Mouse (Mus musculus) hindbrain, postnatal 0 days (tissue): ENCODE measurements around the gene Lamb3. TPM values are rescaled to one million over a fixed set of nuclear protein-coding genes. Genes with fewer than 3 reads are reported as not detected.

ENCODE experiments used
- ATAC-seq: fragments of 200-750 bp; cut with Nextera tagmentation; 2 replicates; pipeline ENCODE4 v1.8.0; 2017; ENCODE audit warnings: mild to moderate bottlenecking, moderate TSS enrichment, moderate library complexity
- DNase-seq: peaks from one replicate; pipeline ENCODE4 v3.0.0-alpha.2; 2015; ENCODE audit warnings: low spot score
- H3K27ac ChIP-seq: fragments of 300-500 bp; sonication (generic); 2 replicates; pipeline ENCODE4 v1.5.1; 2014; ENCODE audit warnings: mild to moderate bottlenecking
- H3K27me3 ChIP-seq: fragments of 300-500 bp; sonication (generic); 2 replicates; pipeline ENCODE4 v1.6.1; 2014; ENCODE audit warnings: low read length, mixed read lengths; ENCODE audit not compliant: insufficient read depth
- H3K36me3 ChIP-seq: fragments of 300-500 bp; sonication (generic); 2 replicates; pipeline ENCODE4 v1.6.1; 2014; ENCODE audit warnings: low read length, mixed read lengths; ENCODE audit not compliant: insufficient read depth
- H3K4me1 ChIP-seq: fragments of 300-500 bp; sonication (generic); 2 replicates; pipeline ENCODE4 v1.6.1; 2014; ENCODE audit warnings: antibody characterized with exemption, low read length, mixed read lengths; ENCODE audit not compliant: insufficient read depth
- H3K4me2 ChIP-seq: fragments of 300-500 bp; sonication (generic); 2 replicates; pipeline ENCODE4 v1.6.1; 2014; ENCODE audit warnings: low read depth, mild to moderate bottlenecking, low read length, moderate library complexity, mixed read lengths
- H3K4me3 ChIP-seq: fragments of 300-500 bp; sonication (generic); 2 replicates; pipeline ENCODE4 v1.5.1; 2014; ENCODE audit warnings: low read length
- H3K9ac ChIP-seq: fragments of 300-500 bp; sonication (generic); replicated peaks from 2 replicates; pipeline ENCODE4 v1.6.1; 2014; ENCODE audit warnings: mild to moderate bottlenecking, low read length, moderate library complexity, mixed read lengths
- H3K9me3 ChIP-seq: fragments of 300-500 bp; sonication (generic); 2 replicates; pipeline ENCODE4 v1.6.1; 2016; ENCODE audit warnings: low read length, mixed read lengths
- CTCF ChIP-seq: IDR thresholded peaks from 2 replicates; pipeline ENCODE4 v1.5.1; 2016; ENCODE audit warnings: antibody characterized with exemption, control low read depth, low read depth
- WGBS: fragments of 180-500 bp; shearing (Covaris S2); extraction: QIAGEN DNeasy Blood & Tissue Kit; methylation state at CpG from one replicate; pipeline ENCODE4 v1.1.7; 2014; 5-methylcytosine and 5-hydroxymethylcytosine counted together
- polyA plus RNA-seq: library from polyadenylated mRNA; unstranded; fragments of >200 nt; fragmentation: Nextera tagmentation; extraction: Ambion mirVana; gene quantifications from 2 replicates; pipeline ENCODE4 v1.2.1, GENCODE M21; 2015
- total RNA-seq: library from RNA; depleted of rRNA; stranded (reverse); fragments of >200 nt; gene quantifications from 2 replicates; pipeline ENCODE4 v1.2.3, GENCODE M21; 2014

Lamb3 gene
- total and polyA plus RNA-seq, 2 experiments from 2014 or later: 0.36 to 1.3 TPM

- WGBS: 63% methylated on average over 4 of the region's 4 CpGs
- no peak for TF ChIP-seq CTCF
These were observed 136.4 kb downstream of the Lamb3 start for GRCm38 (mm10) chr1:193343853-193344252.

DNA sequence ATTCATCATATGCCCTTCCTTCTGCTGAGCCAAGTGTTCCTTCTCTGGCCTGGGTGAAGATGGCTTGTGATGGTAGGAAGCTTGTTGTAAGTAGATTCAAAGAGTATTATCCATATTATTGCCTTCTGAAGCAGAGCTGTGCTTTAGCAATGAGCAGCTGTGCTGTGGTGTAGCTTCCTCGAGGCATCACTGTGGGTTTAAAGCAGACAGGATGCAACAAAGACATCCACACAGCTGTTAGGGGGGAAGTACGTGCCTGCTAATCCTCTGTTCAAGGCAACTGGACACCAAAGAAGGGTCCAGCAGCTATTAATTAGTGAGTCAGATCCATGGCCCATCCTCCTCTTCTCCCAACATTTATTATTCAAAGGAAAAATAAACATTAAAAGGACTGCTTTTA, 137.5 kb downstream of the Lamb3 start:
- Histone ChIP-seq H3K4me3 (no peak overlapping the region), H3K4me2 (no peak overlapping the region), H3K9ac (no peak overlapping the region), H3K4me1 (no peaks in the 10 kb centered on the region), H3K27me3 (no peaks in the 10 kb centered on the region), H3K27ac (no peak overlapping the region), H3K9me3 (no peaks in the 10 kb centered on the region), H3K36me3 (peaks cover 7% of the 10 kb centered on the region; the same call in 1 of the 2 replicates)
- 37% methylated on average over 2 of the region's 2 CpGs for WGBS
- no peak for TF ChIP-seq CTCF
- DNase-seq: no peak
- ATAC-seq: no peak

More at GRCm38 (mm10) chr1:193343853-193344252, 136.4 kb downstream of the Lamb3 start:
- DNase-seq (no peak), ATAC-seq (peak; percentile 36; the same call in 1 of the 2 replicates)
- H3K4me3 ChIP-seq: no peak overlapping the region
- no peak overlapping the region for H3K9ac ChIP-seq
- no peak overlapping the region for H3K4me2 ChIP-seq
- no peaks in the 10 kb centered on the region for H3K36me3 ChIP-seq
- H3K27me3 ChIP-seq: no peaks in the 10 kb centered on the region
- peaks cover 1% of the 10 kb centered on the region; the same call in 1 of the 2 replicates for H3K4me1 ChIP-seq
- H3K9me3 ChIP-seq: no peaks in the 10 kb centered on the region
- no peak overlapping the region for H3K27ac ChIP-seq

- H3K36me3 ChIP-seq: peaks cover 14% of the 10 kb centered on the region; the same call in 1 of the 2 replicates
- no peaks in the 10 kb centered on the region for H3K27me3 ChIP-seq
- no peak overlapping the region for H3K27ac ChIP-seq
- H3K9ac ChIP-seq: no peak overlapping the region
- DNase-seq (no peak), ATAC-seq (no peak)
- TF ChIP-seq CTCF: no peak
- H3K4me3 ChIP-seq: no peak overlapping the region
- H3K9me3 ChIP-seq: no peaks in the 10 kb centered on the region
- WGBS: 80% methylated on average over 3 of the region's 3 CpGs
- no peaks in the 10 kb centered on the region for H3K4me1 ChIP-seq
- H3K4me2 ChIP-seq: no peak overlapping the region
These were observed 139.4 kb downstream of the Lamb3 start for GRCm38 (mm10) chr1:193346908-193347307.

GRCm38 (mm10) chr1:193348261-193348962, 140.9 kb downstream of the Lamb3 start:
- no peak overlapping the region for H3K9ac ChIP-seq
- no peaks in the 10 kb centered on the region for H3K4me1 ChIP-seq
- WGBS: 70% methylated on average over 9 of the region's 9 CpGs
- no peak for TF ChIP-seq CTCF
- H3K36me3 ChIP-seq: peaks cover 19% of the 10 kb centered on the region; the same call in 1 of the 2 replicates
- ATAC-seq: no peak
- no peak overlapping the region for H3K4me3 ChIP-seq
- H3K4me2 ChIP-seq: no peak overlapping the region
- H3K9me3 ChIP-seq: no peaks in the 10 kb centered on the region
- no peak for DNase-seq
- no peak overlapping the region for H3K27ac ChIP-seq
- H3K27me3 ChIP-seq: no peaks in the 10 kb centered on the region

DNA sequence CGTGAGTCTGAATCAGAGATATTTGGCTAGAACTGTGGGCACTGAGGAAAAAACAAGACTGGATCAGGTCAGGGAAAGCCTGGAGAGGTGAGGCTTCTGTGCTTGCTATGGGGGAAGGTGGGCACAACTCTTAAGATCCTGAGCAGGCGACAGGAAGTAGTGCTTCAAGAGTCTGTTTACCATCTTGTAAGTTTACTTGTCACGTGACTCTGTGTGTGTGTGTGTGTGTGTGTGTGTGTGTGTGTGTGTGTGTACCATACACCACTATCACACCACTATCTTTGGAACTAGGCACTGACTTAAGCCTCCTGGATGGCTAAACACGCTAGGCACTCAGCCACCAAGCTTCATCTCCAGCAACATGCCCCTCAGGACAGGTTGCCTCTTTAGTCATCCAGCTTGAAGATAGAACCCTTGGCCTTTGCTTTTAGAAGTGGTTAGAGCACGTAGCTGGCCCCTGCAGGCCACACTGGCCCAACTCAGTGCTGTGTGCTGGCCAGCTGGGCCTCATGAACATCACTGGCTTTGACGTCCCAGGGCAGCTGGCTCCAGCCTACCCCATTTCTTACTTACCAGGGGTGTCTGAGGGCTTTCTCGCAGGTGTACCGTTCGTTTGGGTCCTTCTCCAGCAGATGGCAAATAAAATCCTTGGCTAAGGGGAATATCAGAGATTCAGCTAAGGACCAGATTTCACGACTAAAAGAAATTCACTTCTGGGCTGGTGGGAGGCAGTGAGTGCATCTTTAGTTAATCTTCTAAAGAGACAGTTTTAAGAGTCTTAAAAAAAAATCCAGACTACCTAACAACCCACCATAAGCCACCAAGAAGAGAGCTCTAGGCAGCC, 142.4 kb downstream of the Lamb3 start:
- TF ChIP-seq CTCF: no peak
- Histone ChIP-seq H3K36me3 (peaks cover 21% of the 10 kb centered on the region; the same call in 1 of the 2 replicates), H3K27me3 (no peaks in the 10 kb centered on the region), H3K9ac (no peak overlapping the region), H3K4me1 (no peaks in the 10 kb centered on the region), H3K4me3 (no peak overlapping the region), H3K27ac (no peak overlapping the region), H3K9me3 (no peaks in the 10 kb centered on the region), H3K4me2 (no peak overlapping the region)
- 78% methylated on average over 10 of the region's 10 CpGs for WGBS
- DNase-seq: no peak
- no peak for ATAC-seq

DNA sequence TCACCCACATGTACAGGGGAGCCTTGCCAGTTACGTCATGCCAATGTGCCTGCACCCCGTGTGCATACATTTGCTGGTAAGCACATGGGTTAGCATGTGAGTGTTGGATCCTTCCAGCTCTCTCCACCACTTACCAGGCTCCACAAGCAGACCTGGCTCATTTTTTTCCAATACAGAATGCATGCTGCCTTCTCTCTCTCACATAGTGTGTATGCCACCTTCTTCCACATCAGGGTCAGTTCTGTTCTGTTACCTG, 143.0 kb downstream of the Lamb3 start:
- no peak for DNase-seq
- TF ChIP-seq CTCF: no peak
- WGBS: 93% methylated on average over 2 of the region's 2 CpGs

More for the DNA sequence above, 143.0 kb downstream of the Lamb3 start:
- H3K27me3 ChIP-seq: no peaks in the 10 kb centered on the region
- no peak for ATAC-seq
- no peak overlapping the region for H3K4me3 ChIP-seq
- H3K9me3 ChIP-seq: no peaks in the 10 kb centered on the region
- no peaks in the 10 kb centered on the region for H3K4me1 ChIP-seq
- no peak overlapping the region for H3K27ac ChIP-seq
- H3K9ac ChIP-seq: no peak overlapping the region
- peaks cover 21% of the 10 kb centered on the region; the same call in 1 of the 2 replicates for H3K36me3 ChIP-seq
- no peak overlapping the region for H3K4me2 ChIP-seq
